Mouse (Mus musculus): ENCODE measurements around the gene Tstd2. TPM values are rescaled to one million over a fixed set of nuclear protein-coding genes. Genes with fewer than 3 reads are reported as not detected.
A peak's percentile ranks its signal among the peaks of the same experiment; 100 is the strongest.

The Tstd2 gene
- polyA plus RNA-seq, 1 experiment from 2014 or later = 59.5 TPM

DNA sequence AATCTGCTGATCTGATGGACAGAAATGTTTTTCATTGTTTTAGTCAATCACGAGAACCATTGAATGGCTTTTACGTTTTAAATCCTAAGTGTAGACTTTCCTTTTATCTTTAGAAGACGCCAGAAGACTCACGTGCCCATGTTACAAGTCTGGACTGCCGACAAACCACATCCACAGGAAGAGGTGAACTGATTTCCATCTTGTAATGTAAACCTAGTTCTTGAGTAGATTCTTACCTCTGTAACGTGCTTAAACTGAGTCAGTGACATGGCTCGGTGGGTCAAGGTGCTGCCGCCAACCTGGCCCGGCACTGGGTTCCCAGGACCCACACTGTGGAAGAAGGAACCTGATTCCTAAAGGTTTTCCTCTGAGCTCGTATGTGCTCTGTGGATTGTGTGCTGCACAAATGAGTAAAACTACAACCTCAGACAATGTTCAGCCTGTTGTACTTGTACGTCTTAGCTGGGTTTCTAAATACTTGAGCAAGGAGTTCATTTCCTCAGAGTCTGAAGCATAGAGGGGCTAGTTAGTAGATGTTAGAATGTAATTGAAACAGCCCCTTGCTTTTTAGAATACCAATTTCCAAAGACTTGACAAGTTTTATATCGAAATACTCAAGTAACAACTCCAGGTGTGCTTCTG is 13.5 kb upstream of the Tstd2 start:
- Histone ChIP-seq H3K4me1 (no peaks in the 10 kb centered on the region), H3K27me3 (no peaks in the 10 kb centered on the region), H3K9ac (replicated peaks) (no peak overlapping the region), H3K36me3 (peaks cover 89% of the 10 kb centered on the region), H3K27ac (replicated peaks) (no peak overlapping the region), H3K4me2 (replicated peaks) (no peak overlapping the region), H3K4me3 (no peak overlapping the region), H3K9me3 (no peaks in the 10 kb centered on the region)
- ATAC-seq (ENCODE audit: low FRiP score, low read depth) = no peak
- 96% methylated on average over 12 of the region's 12 CpGs for WGBS

DNA sequence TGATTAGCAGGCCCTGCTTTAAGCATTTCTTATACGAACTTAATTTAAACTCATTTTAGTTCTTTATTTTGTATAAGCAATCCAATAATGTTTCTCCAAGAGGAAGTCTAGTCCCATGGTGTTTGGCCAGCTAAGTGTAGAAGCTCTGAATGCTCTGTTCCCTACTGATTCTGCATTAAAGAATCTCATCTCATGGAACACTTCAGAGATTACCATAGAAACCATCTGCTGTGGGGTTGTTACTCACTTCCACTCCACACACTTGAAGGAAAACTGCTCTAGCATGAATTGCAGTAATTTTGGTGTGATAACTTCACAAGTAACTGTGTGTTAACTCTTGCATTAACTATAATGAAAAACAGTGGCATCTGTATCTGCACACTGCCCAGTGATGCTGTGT is 8.4 kb upstream of the Tstd2 start:
- Histone ChIP-seq H3K4me2 (replicated peaks) (no peak overlapping the region), H3K27ac (replicated peaks) (no peak overlapping the region), H3K4me1 (no peaks in the 10 kb centered on the region), H3K9ac (replicated peaks) (no peak overlapping the region), H3K4me3 (no peak overlapping the region), H3K9me3 (no peaks in the 10 kb centered on the region), H3K36me3 (peaks cover 62% of the 10 kb centered on the region), H3K27me3 (no peaks in the 10 kb centered on the region)
- 96% methylated on average over 1 of the region's 1 CpGs for WGBS
- no peak for ATAC-seq (ENCODE audit: low FRiP score, low read depth)

DNA sequence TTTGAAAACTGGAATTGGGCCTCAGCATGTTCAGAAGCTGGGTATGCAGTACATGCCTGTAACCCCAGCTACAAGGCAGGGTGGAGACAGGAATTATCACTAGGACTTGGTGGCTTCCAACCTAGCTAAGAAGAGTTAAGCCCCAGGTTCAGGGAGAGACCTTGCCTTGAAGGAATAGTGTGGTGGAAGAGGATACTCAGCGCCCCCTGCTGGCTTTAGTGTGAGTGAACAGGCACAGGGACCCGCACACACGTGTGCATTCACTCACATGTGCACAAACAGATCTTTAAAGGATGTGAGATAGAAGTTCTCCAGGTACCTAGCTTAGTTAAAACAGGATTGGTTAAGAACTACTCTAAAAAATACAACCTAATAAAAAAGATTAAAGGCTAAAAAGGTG is 5.8 kb upstream of the Tstd2 start:
- Histone ChIP-seq H3K27me3 (no peaks in the 10 kb centered on the region), H3K27ac (replicated peaks) (no peak overlapping the region), H3K9ac (replicated peaks) (no peak overlapping the region), H3K4me2 (replicated peaks) (no peak overlapping the region), H3K4me1 (peaks cover 13% of the 10 kb centered on the region), H3K36me3 (peaks cover 37% of the 10 kb centered on the region), H3K9me3 (no peaks in the 10 kb centered on the region), H3K4me3 (no peak overlapping the region)
- WGBS = 74% methylated on average over 3 of the region's 3 CpGs
- ATAC-seq (ENCODE audit: low FRiP score, low read depth) = no peak

DNA sequence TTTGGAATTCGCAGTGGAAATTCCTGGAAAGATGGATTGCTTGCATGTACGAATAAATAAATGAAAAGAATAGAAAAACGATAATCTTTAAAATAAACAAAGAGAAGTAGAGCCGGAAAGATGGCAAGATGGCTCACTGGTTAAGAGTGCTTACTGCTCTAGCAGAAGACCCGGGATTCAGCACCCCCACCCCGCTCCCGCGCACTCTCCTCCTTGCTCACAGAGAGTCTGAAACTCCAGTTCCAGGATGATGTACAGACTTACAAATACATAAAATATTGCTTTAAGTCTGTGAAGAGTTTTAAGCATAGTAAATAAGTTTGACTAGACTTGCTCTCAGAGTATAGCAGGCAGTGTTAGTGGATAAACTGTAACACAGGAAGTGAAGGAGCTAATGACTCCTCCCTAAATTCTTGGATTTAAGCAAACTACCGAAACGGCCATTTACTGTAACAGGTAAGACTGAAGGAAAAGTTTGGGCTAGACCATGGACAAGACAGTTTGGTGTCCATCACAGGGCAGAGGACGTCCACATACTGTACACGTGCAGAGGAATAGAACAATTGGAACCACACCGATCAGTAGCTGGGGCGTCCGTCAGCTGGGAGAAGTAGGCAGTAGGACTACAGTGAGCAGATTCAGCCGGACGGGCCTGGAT is 736 bp downstream of the Tstd2 start:
- H3K4me2 ChIP-seq (replicated peaks) = peak overlapping the region; percentile 81
- 8% methylated on average over 17 of the region's 17 CpGs for WGBS
- H3K9me3 ChIP-seq = no peaks in the 10 kb centered on the region
- peak overlapping the region; percentile 89 for H3K4me3 ChIP-seq
- peaks cover 24% of the 10 kb centered on the region for H3K4me1 ChIP-seq
- no peaks in the 10 kb centered on the region for H3K27me3 ChIP-seq
- peaks cover 27% of the 10 kb centered on the region for H3K36me3 ChIP-seq
- peak; percentile 84 for ATAC-seq (ENCODE audit: low FRiP score, low read depth)
- peak overlapping the region; percentile 93 for H3K9ac ChIP-seq (replicated peaks)
- peak overlapping the region; percentile 98 for H3K27ac ChIP-seq (replicated peaks)

DNA sequence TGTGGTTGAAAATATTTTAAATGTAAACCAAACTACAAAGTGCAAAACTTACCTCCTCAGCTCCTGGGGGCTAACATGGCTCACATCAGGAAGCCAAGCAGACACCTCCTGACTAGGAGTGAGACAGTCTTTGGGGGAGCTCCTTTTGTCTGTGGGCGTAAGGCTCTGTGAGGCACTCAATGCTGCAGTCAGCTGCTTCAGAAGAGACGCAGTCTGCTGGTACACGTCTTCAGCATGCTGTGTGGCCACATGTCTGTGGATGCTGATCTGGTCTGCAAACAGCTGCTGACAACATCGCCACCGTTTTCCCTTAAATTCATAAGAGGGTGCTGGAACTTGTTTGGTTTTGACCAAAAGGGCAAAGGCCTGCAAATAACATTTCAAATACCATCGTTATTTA is 6.7 kb downstream of the Tstd2 start:
- H3K27me3 ChIP-seq = no peaks in the 10 kb centered on the region
- no peak overlapping the region for H3K4me3 ChIP-seq
- ATAC-seq (ENCODE audit: low FRiP score, low read depth) = no peak
- H3K4me1 ChIP-seq = peaks cover under 1% of the 10 kb centered on the region; the same call in 1 of the 2 replicates
- no peaks in the 10 kb centered on the region for H3K9me3 ChIP-seq
- H3K36me3 ChIP-seq = peaks cover 76% of the 10 kb centered on the region
- WGBS = 90% methylated on average over 6 of the region's 6 CpGs
- H3K4me2 ChIP-seq (replicated peaks) = no peak overlapping the region
- no peak overlapping the region for H3K9ac ChIP-seq (replicated peaks)
- H3K27ac ChIP-seq (replicated peaks) = no peak overlapping the region

DNA sequence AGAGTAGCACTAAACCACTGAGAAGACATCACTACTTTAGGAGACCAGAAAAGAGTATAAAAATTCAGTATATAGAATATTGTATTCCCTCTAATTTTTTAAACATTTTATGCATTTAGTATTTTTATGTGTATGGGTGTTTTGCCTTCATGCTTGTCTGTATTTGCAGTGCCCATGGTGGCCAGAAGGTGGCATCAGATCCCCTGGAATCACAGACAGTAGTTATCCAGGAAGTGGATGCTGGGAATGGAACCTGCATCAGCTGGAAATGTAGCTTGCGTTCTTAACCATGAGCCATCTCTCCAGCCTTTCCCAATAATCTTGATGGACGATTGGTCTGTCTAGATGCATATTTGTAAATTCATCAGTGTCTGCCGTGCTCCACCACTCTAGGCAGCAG is 8.3 kb downstream of the Tstd2 start:
- no peaks in the 10 kb centered on the region for H3K9me3 ChIP-seq
- ATAC-seq (ENCODE audit: low FRiP score, low read depth) = no peak
- peaks cover 85% of the 10 kb centered on the region for H3K36me3 ChIP-seq

DNA sequence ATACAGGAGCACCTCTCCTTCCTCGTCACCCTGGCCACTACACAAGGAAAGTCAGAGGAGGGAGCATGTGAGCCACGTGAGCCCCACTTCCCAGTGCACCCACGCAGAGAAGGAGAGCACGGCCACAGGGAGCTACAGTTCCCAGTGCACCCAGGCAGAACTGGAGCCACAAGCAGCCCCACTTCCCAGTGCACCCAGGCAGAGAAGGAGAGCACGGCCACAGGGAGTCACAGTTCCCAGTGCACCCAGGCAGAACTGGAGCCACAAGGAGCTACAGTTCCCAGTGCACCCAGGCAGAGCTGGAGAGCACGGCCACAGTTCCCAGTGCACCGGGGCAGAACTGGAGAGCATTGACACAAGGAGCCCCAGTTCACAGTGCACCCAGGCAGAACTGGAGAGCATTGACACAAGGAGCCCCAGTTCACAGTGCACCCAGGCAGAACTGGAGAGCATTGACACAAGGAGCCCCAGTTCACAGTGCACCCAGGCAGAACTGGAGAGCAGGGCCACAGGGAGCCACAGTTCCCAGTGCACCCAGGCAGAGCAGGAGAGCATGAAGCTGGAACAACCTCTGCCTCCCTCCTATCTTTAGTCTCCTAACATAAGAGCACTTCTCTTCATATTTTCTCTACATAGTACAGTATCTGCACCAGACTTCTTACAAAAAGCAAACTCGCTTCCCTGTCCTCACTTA is 9.0 kb downstream of the Tstd2 start:
- no peak for ATAC-seq (ENCODE audit: low FRiP score, low read depth)
- no peak overlapping the region for H3K4me2 ChIP-seq (replicated peaks)
- no peak overlapping the region for H3K9ac ChIP-seq (replicated peaks)
- no peak overlapping the region for H3K27ac ChIP-seq (replicated peaks)
- peaks cover 85% of the 10 kb centered on the region for H3K36me3 ChIP-seq
- no peak overlapping the region for H3K4me3 ChIP-seq
- no peaks in the 10 kb centered on the region for H3K27me3 ChIP-seq
- H3K4me1 ChIP-seq = no peaks in the 10 kb centered on the region
- WGBS = 87% methylated on average over 8 of the region's 8 CpGs
- H3K9me3 ChIP-seq = no peaks in the 10 kb centered on the region

More for the DNA sequence above, 8.3 kb downstream of the Tstd2 start:
- Histone ChIP-seq H3K27ac (replicated peaks) (no peak overlapping the region), H3K4me1 (no peaks in the 10 kb centered on the region), H3K27me3 (no peaks in the 10 kb centered on the region), H3K4me3 (no peak overlapping the region), H3K4me2 (replicated peaks) (no peak overlapping the region), H3K9ac (replicated peaks) (no peak overlapping the region)
- WGBS = 72% methylated on average over 3 of the region's 3 CpGs

DNA sequence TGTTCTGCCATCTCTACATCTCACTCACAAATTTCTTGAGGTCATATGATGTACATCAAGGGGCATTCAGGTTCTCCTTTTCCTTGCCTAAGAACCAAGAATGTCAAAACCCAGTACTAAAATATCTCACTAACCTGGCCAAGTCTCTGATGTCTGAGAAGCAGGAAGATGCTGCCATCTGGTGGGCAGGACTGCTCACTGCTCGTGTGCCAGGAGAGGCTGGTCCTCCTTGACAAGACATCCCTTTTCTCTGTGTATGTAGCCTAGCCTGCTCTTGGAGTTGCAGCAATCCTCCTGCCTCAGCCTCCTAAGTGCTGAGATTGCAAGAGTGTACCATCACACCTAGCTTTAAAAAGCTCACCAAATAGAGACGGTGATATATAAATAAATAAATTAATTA is 12.0 kb downstream of the Tstd2 start:
- Histone ChIP-seq H3K36me3 (peaks cover 86% of the 10 kb centered on the region), H3K9me3 (no peaks in the 10 kb centered on the region), H3K4me3 (no peak overlapping the region), H3K27ac (replicated peaks) (no peak overlapping the region), H3K4me1 (no peaks in the 10 kb centered on the region), H3K27me3 (no peaks in the 10 kb centered on the region), H3K9ac (replicated peaks) (no peak overlapping the region), H3K4me2 (replicated peaks) (no peak overlapping the region)
- whole genome bisulfite sequencing = 54% methylated on average over 2 of the region's 2 CpGs
- no peak for ATAC-seq (ENCODE audit: low FRiP score, low read depth)

DNA sequence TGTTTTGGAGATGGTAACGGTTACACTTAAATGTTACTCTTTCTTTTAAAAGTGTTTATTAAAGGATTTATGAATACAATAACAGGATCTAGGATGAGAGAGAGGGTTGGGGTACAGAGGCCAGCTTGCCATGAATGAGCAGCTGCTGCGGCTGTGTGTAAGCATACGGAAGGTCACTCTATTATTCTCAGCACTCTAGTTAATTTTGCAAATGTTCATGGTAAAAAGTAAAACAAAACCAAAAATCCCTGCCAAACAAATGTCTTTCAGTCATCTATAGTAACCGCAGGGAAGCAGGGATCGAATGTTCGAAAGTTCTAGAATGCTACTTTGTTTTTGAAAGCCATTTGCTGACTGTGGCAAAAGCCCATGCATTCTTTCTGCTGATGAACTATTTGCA is 15.1 kb downstream of the Tstd2 start:
- no peaks in the 10 kb centered on the region for H3K4me1 ChIP-seq
- H3K9me3 ChIP-seq = no peaks in the 10 kb centered on the region
- no peak overlapping the region for H3K4me2 ChIP-seq (replicated peaks)
- no peaks in the 10 kb centered on the region for H3K27me3 ChIP-seq
- no peak for ATAC-seq (ENCODE audit: low FRiP score, low read depth)
- no peak overlapping the region for H3K4me3 ChIP-seq
- H3K36me3 ChIP-seq = peaks cover 89% of the 10 kb centered on the region
- H3K27ac ChIP-seq (replicated peaks) = no peak overlapping the region
- 93% methylated on average over 6 of the region's 6 CpGs for WGBS
- no peak overlapping the region for H3K9ac ChIP-seq (replicated peaks)

DNA sequence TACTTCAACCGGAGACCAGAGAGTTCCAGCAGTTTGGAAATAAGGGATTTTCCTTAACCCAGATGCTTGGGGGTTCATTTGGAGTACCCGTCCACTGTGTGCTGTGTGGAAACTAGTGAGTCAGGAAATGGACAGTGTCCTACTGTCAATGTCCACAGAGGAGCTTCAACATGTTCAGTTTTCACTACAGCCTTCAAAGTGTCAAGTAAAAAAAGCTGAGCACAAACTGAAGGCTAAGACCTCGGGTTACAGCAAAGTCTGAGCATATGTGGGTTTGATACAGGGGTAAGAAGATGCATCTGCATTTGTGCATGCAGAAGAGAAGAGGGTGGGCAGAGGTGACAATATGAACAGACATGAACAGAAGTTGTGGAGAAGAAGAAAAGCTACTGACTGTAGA is 17.7 kb downstream of the Tstd2 start:
- Histone ChIP-seq H3K9ac (replicated peaks) (no peak overlapping the region), H3K27ac (replicated peaks) (no peak overlapping the region), H3K27me3 (no peaks in the 10 kb centered on the region), H3K36me3 (peaks cover 98% of the 10 kb centered on the region), H3K4me2 (replicated peaks) (no peak overlapping the region), H3K4me3 (no peak overlapping the region), H3K4me1 (no peaks in the 10 kb centered on the region), H3K9me3 (no peaks in the 10 kb centered on the region)
- WGBS = 83% methylated on average over 3 of the region's 3 CpGs
- no peak for ATAC-seq (ENCODE audit: low FRiP score, low read depth)

DNA sequence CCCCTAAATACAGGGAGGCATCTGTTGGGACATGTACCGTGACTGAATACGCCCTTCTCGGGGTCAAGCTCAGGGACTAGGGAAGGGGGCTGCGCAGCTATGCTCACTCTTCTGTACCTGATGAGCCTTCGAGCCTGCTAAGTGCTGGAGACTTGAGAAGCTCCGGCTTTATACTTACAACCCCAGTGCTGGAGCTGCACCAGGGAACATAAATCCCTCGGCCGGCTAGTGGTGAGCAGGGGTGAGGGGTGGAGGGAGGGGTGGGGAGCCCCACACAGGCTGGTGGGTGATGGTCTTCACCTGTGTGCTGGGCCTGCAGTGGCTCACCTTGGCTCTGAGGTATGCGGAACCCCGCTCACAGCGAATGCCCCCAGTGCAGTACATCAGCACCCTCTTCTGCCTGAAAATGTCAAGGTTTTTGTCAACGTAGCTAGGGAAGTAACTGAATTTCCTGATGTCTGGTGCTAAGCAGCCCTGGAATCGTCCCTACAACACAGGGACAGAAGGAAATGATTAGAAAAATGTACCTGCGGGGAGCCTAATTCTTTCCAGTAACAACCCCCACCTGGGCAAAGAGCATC is 18.9 kb downstream of the Tstd2 start:
- Histone ChIP-seq H3K27me3 (no peaks in the 10 kb centered on the region), H3K36me3 (peaks cover 96% of the 10 kb centered on the region), H3K4me2 (replicated peaks) (no peak overlapping the region), H3K9ac (replicated peaks) (no peak overlapping the region), H3K4me3 (no peak overlapping the region), H3K27ac (replicated peaks) (no peak overlapping the region), H3K4me1 (no peaks in the 10 kb centered on the region), H3K9me3 (no peaks in the 10 kb centered on the region)
- WGBS = 94% methylated on average over 14 of the region's 14 CpGs
- no peak for ATAC-seq (ENCODE audit: low FRiP score, low read depth)

DNA sequence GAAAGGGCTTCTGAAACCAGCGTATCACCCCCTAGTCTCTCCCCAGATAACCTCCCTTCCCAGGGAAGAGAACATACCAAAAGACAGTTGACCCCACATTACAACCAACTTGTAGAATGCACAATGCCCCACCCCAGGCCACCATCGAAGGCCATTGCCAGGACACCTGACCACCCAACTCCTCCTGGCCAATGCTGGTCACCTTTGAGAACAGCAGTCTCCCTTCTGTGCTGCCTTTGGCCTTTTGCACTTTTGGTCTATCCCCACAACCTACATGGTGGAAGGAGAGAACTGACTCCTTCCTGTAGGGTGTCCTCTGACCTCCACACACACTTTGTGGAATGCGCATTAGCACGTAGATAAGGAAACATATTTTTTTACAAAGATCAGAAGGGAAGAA is 21.0 kb downstream of the Tstd2 start:
- Histone ChIP-seq H3K4me1 (no peaks in the 10 kb centered on the region), H3K27me3 (no peaks in the 10 kb centered on the region), H3K4me3 (no peak overlapping the region), H3K4me2 (replicated peaks) (no peak overlapping the region), H3K27ac (replicated peaks) (no peak overlapping the region), H3K9me3 (no peaks in the 10 kb centered on the region), H3K9ac (replicated peaks) (no peak overlapping the region), H3K36me3 (peaks cover 90% of the 10 kb centered on the region)
- 95% methylated on average over 4 of the region's 4 CpGs for WGBS
- no peak for ATAC-seq (ENCODE audit: low FRiP score, low read depth)
